Mouse (Mus musculus): ENCODE data around the gene Fam71f1.

The Fam71f1 gene

GRCm38 (mm10) chr6:29318879-29319278, at the start of gene Fam71f1:
Gene Fam71f1 (plus strand): TSS chr6:29319140.
- no peak for DNase-seq (ENCODE audit: low spot score)

- no peak for DNase-seq (ENCODE audit: low spot score)
Measured at GRCm38 (mm10) chr6:29270961-29271360, 48.0 kb upstream of the Fam71f1 start.

DNA sequence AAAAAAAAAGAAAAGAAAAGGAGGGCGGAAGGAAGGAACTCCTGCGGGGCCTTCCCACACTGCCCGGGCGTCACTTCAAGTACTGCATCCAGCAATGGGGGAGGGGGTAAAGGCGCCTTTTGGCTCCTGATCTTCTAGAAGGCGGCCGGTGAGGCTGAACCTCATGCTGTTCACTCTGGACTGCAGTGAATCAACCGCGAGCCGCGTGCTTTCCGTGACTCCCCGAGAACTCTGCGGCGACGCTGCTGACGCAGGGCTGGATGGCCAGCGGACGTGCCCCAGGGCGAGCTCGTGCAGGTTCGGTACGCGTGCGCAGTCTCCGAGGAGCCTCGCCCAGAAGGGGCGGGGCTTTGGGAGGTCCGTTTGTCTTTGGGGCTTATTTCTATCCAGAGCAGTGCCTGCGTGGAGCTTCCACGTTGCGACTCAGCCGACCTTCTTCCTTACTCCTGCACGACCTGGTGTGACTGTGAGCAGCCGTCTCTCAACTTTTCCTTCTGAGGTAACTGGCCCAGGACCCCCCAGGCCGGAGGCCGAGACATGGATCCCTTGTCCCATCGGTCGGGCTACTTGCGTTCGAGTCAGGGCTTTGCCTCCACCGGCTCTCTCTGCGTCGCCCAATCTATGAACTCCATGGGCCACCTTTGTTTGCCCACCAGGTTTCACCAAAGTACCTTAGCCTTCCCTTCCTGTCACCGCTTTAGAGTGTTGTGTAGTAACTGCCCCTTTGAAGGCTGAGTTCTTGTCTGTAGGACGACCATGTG, 46.4 kb upstream of the Fam71f1 start, which contains the start of gene Hilpda:
Gene Hilpda (plus strand): TSS at position 177 of the 761 bp plus-strand sequence.
- DNase-seq (ENCODE audit: low spot score), result peak; percentile 91

GRCm38 (mm10) chr6:29276746-29277145, 42.2 kb upstream of the Fam71f1 start:
- DNase-seq (ENCODE audit: low spot score), result no peak

- no peak for DNase-seq (ENCODE audit: low spot score)
Measured at GRCm38 (mm10) chr6:29278513-29279267, 40.2 kb upstream of the Fam71f1 start.

- DNase-seq (ENCODE audit: low spot score), result no peak
Measured at GRCm38 (mm10) chr6:29279293-29279692, 39.6 kb upstream of the Fam71f1 start, which contains the start of gene Fam71f2. Gene Fam71f2 (plus strand): TSS chr6:29279593.

DNA sequence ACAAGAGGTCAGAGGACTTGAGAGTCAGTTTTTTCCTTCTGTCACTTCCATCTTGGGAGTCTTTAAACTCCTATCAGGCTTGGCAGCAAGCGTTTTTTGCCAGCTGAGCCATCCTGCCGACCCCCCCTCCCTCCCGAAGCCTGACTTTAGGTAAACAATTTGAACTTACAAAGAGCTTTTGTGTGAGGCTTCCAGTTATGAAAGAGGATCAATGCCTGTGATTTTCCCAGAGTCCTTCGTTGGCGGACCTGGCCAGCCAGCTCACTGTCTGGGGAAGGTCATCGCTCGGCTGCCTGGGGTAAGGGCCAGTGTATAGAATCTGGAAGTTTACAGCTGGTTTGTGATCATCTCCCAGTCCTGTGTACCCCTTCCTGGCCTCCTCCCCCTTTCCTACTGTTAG, 38.3 kb upstream of the Fam71f1 start:
- no peak for DNase-seq (ENCODE audit: low spot score)

GRCm38 (mm10) chr6:29286870-29287269, 32.1 kb upstream of the Fam71f1 start:
- DNase-seq (ENCODE audit: low spot score), result no peak

DNA sequence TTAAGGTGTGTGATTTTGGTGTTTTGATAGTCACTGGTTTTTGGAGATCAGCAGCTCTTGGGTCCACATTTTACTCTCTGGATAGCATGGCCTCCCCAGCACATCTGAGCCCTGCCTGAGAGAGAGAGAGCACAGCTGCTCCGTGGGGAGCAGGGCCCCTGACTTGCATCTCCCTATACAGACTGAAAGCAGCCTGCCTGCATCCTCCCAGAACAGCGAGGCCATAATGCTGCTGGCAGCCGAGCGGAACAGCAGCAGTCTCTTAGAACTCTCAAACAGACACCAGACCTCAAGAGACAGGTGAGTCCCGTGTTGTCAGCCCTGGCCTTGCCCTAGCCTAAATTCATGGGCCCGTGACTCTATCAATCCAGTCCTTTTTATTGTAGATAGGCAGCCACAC, 31.5 kb upstream of the Fam71f1 start:
- no peak for DNase-seq (ENCODE audit: low spot score)

- DNase-seq (ENCODE audit: low spot score), result no peak
Measured at GRCm38 (mm10) chr6:29287944-29288343, 31.0 kb upstream of the Fam71f1 start.

GRCm38 (mm10) chr6:29288651-29289050, 30.3 kb upstream of the Fam71f1 start:
- DNase-seq (ENCODE audit: low spot score), result no peak

DNA sequence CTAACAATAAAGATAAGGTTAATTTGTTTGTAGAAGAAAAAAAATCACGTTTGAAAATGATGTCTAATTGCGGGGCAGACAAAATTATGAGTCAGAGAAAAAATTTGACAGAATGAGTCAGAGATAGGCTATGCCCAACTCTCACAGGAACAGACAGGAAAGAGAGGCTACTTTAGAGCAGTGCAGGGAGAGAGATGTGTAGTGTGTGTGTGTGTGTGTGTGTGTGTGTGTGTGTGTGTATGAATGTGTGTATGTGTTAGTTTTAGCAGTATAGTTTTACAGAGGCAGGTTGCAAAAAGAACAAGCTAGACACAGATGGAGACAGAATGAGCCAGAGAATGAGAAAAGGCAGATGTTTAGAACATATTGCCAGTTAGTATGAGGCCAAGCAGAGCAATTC, 19.8 kb upstream of the Fam71f1 start:
- no peak for DNase-seq (ENCODE audit: low spot score)

- no peak for DNase-seq (ENCODE audit: low spot score)
Measured at GRCm38 (mm10) chr6:29303251-29303650, 15.7 kb upstream of the Fam71f1 start.

GRCm38 (mm10) chr6:29303726-29304125, 15.2 kb upstream of the Fam71f1 start:
- DNase-seq (ENCODE audit: low spot score), result no peak

GRCm38 (mm10) chr6:29305462-29305861, 13.5 kb upstream of the Fam71f1 start:
- DNase-seq (ENCODE audit: low spot score), result no peak

GRCm38 (mm10) chr6:29308846-29309605, 9.9 kb upstream of the Fam71f1 start:
- no peak for DNase-seq (ENCODE audit: low spot score)

- DNase-seq (ENCODE audit: low spot score), result no peak
Measured at GRCm38 (mm10) chr6:29313690-29314202, 5.2 kb upstream of the Fam71f1 start.

- no peak for DNase-seq (ENCODE audit: low spot score)
Measured at GRCm38 (mm10) chr6:29317286-29317685, 1.7 kb upstream of the Fam71f1 start.

DNA sequence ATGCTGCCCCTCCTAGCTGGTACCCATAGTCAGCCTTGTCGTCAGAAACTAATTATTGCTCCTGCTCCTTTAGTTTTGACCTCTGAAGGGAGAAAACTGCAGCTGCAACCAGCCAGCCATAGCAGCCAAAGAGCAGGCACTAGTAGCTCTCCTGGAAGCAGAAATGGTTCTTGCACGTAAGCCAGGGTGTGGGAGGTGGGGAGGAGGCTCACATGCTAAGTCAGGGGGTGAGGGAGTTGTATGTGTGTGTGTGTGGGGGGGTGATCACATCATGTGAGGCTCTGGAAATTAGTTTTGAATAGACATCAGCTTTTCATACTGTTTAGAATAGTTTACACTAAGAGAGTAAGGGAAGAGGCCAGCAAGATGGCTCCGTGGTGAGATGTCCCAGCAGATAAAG, 999 bp upstream of the Fam71f1 start:
- DNase-seq (ENCODE audit: low spot score), result no peak

DNA sequence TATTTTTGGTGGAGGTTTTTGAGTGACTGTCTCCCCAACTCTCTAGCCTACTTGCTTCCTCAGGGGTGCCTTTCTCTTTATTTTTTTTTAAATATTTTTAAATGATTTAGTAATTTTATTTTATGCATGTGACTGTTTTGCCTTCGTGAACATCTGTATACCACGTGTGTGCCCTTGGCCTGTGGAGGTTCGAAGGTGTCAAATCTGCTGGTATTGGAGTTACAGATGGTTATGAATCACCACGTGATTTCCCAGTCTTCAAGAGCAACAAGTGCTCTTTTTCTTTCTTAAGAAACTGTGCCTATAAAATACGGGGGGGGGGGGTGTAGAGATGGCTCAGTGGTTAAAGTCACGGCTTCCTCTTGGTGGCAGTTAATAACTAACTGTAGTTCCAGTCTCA, 2.6 kb downstream of the Fam71f1 start:
- no peak for DNase-seq (ENCODE audit: low spot score)

DNA sequence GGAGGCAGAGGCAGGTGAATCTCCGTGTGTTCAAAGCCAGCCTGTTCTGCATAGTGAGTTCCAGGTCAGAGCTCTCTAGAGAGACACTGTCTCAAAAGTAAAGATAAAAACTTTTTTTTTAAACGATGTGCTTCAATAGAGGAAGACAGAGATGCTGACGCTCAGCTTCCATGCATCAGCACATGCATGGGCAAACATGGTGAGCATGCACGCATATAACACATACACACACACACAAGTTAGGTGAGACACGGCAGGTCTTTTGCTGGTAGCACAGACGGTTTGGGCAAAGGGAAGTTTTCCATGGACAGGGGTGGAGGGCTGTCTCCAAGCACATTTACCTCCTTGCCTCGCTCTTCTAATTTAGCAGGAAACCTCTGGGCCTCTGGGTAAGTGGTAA, 3.2 kb downstream of the Fam71f1 start:
- DNase-seq (ENCODE audit: low spot score), result no peak

DNA sequence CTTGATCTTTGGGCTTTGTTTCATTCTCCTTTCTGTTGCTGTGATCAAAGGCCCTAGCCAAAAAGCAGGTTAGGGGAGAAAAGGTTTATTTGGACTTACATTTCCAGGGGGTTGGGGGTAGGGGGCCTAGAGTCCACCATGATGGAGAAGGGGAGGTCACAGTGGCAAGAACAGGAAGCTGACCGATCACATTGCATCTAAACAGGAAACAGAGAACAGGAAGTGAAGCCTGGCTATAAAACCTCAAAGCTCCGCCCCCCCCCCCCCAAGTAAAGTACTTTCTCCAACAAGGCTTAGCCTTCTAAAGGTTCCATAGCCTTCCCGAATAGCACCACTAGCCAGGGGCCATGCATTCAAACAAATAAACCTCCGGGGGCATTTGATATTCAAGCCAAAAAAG, 3.8 kb downstream of the Fam71f1 start:
- DNase-seq (ENCODE audit: low spot score), result no peak

Measured in spleen, adult 12 weeks (tissue).